In the genomic region with DNA sequence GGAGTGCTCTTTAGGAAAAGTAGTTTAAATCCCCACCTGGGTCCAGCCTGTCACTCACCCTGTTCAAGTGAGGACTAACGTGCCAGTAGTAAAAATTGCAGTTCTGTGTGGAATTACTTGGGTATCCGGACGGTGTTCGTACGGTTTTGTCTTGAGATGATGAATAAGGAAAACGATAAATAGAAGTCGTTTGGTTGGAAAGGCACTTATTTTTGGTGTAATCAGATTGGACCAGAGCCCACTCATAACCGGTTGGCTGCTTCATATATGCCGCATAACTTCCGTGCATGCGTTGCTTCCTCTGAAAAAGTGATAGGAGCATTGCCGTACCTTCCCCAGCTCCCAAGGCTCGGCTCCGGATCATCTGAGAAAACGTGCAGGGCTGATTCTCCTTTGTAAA, we compare ENCODE assay signal across 8 mouse cellular contexts. TPM values are rescaled to one million over a fixed set of nuclear protein-coding genes. Genes with fewer than 3 reads are reported as not detected.
DNase-seq lines count a peak whose midpoint lies in the region; ATAC-seq and TF ChIP-seq lines count a peak whose summit lies in the region.

No protein-coding gene starts in this region.

- peak; percentile 16; the same call in 1 of the 2 replicates for ATAC-seq in hindbrain, embryonic 16.5 days

- no peak for TF ChIP-seq CTCF in thymus, adult 2 months (IDR thresholded peaks at IDR 0.05; ENCODE audit: borderline replicate concordance, control insufficient read depth, extremely low read depth, insufficient read depth, low read length, poor library complexity)

- peak overlapping the region; percentile 24; the same call in 1 of the 2 replicates for H3K27ac ChIP-seq in thymus, adult 2 months (ENCODE audit: control insufficient read depth, insufficient read depth, low read length)
- peak overlapping the region; percentile 86; the same call in 1 of the 2 replicates for H3K27ac ChIP-seq in hindbrain, embryonic 16.5 days (ENCODE audit: low read depth, low read length)
- H3K27ac ChIP-seq in midbrain, embryonic 10.5 days (replicated peaks), result peak overlapping the region; percentile 97

- H3K4me1 ChIP-seq in thymus, adult 2 months (replicated peaks; ENCODE audit: control insufficient read depth, insufficient read depth, low read length), result peaks cover 12% of the 10 kb centered on the region
- peaks cover 19% of the 10 kb centered on the region for H3K4me1 ChIP-seq in hindbrain, embryonic 16.5 days (ENCODE audit: control insufficient read depth, insufficient read depth, low read depth, low read length)
- peaks cover 38% of the 10 kb centered on the region for H3K4me1 ChIP-seq in midbrain, embryonic 10.5 days

- peak overlapping the region; percentile 97 for H3K9ac ChIP-seq in hindbrain, embryonic 16.5 days (ENCODE audit: low read depth, low read length)

- H3K27me3 ChIP-seq in thymus, adult 2 months (ENCODE audit: control insufficient read depth, insufficient read depth, low read length), result no peaks in the 10 kb centered on the region
- no peaks in the 10 kb centered on the region for H3K27me3 ChIP-seq in hindbrain, embryonic 16.5 days (replicated peaks; ENCODE audit: control insufficient read depth, insufficient read depth, low read length)
- no peaks in the 10 kb centered on the region for H3K27me3 ChIP-seq in midbrain, embryonic 10.5 days (ENCODE audit: low read depth, poor library complexity, severe bottlenecking)

- H3K36me3 ChIP-seq in thymus, adult 2 months (ENCODE audit: control insufficient read depth, insufficient read depth, low read length), result no peaks in the 10 kb centered on the region; the same call in 1 of the 2 replicates
- no peaks in the 10 kb centered on the region for H3K36me3 ChIP-seq in hindbrain, embryonic 16.5 days (ENCODE audit: control insufficient read depth, insufficient read depth, low read length)
- peaks cover 35% of the 10 kb centered on the region for H3K36me3 ChIP-seq in midbrain, embryonic 10.5 days

- WGBS in thymus, adult 2 months, result 0% methylated on average over 15 of the region's 15 CpGs
- under 1% methylated on average over 15 of the region's 15 CpGs for WGBS in hindbrain, embryonic 16.5 days
- WGBS in midbrain, embryonic 10.5 days, result 2% methylated on average over 15 of the region's 15 CpGs

- H3K4me2 ChIP-seq in hindbrain, embryonic 16.5 days (ENCODE audit: low read length), result peak overlapping the region; percentile 93

- TF ChIP-seq POLR2A in thymus, adult 2 months (IDR thresholded peaks at IDR 0.05; ENCODE audit: control insufficient read depth, extremely low read depth, insufficient read depth, low read length, poor library complexity), result no peak

- DNase-seq in adrenal gland, postnatal 10 days, result peak; percentile 10
- no peak for DNase-seq in adrenal gland, postnatal 36 days
- peak; percentile 7 for DNase-seq in thymus, adult 2 months
- no peak for DNase-seq in thymus, postnatal 25 days
- no peak for DNase-seq in midbrain, embryonic 10.5 days (ENCODE audit: low spot score)
- no peak for DNase-seq in adrenal gland, adult (ENCODE audit: inconsistent age in 2 of 2, low spot score in 1 of 2)
- DNase-seq in layer of hippocampus, adult 18-20 months (ENCODE audit: low spot score in 2 of 2), result no peak

- H3K9me3 ChIP-seq in hindbrain, embryonic 16.5 days (ENCODE audit: control insufficient read depth, low read length), result no peaks in the 10 kb centered on the region
- H3K9me3 ChIP-seq in midbrain, embryonic 10.5 days (replicated peaks), result no peaks in the 10 kb centered on the region

- peak overlapping the region; percentile 82 for H3K4me3 ChIP-seq in thymus, adult 2 months (ENCODE audit: control insufficient read depth, insufficient read depth, low read length)
- H3K4me3 ChIP-seq in hindbrain, embryonic 16.5 days (ENCODE audit: low read length), result peak overlapping the region; percentile 98
- H3K4me3 ChIP-seq in midbrain, embryonic 10.5 days, result peak overlapping the region; percentile 94

RNA-seq across cellular contexts. Expression of gene Bora, which starts 0.8 kb away (rescaled TPM):
- total RNA-seq in adrenal gland, postnatal 10 days (2021), result 1 to 10 TPM; 6.1 to 9.6 TPM
- total RNA-seq in adrenal gland, postnatal 36 days (2021), result 1 to 10 TPM; 2.5 to 3.7 TPM
- polyA plus RNA-seq in thymus, adult 2 months (2012; rRNA removed), result 11.8 and 16.0 TPM in 2 replicates
- 14.4 and 15.3 TPM in 2 replicates for polyA plus RNA-seq in hindbrain, embryonic 16.5 days (2015; fragmentation: Nextera tagmentation; extraction: Ambion mirVana)
- polyA plus RNA-seq in midbrain, embryonic 10.5 days (2016; fragmentation: Nextera tagmentation; extraction: Ambion mirVana), result 82.8 and 87.7 TPM in 2 replicates
- total RNA-seq in layer of hippocampus, adult 18-20 months (2021), result 1 to 10 TPM; 1.5 to 1.6 TPM

RNA-seq across cellular contexts. Expression of gene Mzt1, which starts 0.8 kb away (rescaled TPM):
- 10 to 100 TPM; 30.3 to 30.7 TPM for total RNA-seq in adrenal gland, postnatal 10 days (2021)
- 10 to 100 TPM; 28.8 to 37.3 TPM for total RNA-seq in adrenal gland, postnatal 36 days (2021)
- polyA plus RNA-seq in thymus, adult 2 months (2012; rRNA removed), result 19.6 and 19.9 TPM in 2 replicates
- 88.4 and 92.7 TPM in 2 replicates for polyA plus RNA-seq in hindbrain, embryonic 16.5 days (2015; fragmentation: Nextera tagmentation; extraction: Ambion mirVana)
- polyA plus RNA-seq in midbrain, embryonic 10.5 days (2016; fragmentation: Nextera tagmentation; extraction: Ambion mirVana), result 107 and 108 TPM in 2 replicates
- total RNA-seq in layer of hippocampus, adult 18-20 months (2021), result 10 to 100 TPM; 66.3 to 67.4 TPM

RNA-seq across cellular contexts. Expression of gene Pibf1, which starts 52.4 kb away (rescaled TPM):
- total RNA-seq in adrenal gland, postnatal 10 days (2021), result 10 to 100 TPM in 1 of 2 experiments, 1 to 10 TPM in 1; 9.5 to 11.8 TPM
- 10 to 100 TPM in 1 of 2 experiments, 1 to 10 TPM in 1; 8.8 to 10.6 TPM for total RNA-seq in adrenal gland, postnatal 36 days (2021)
- 1.8 and 2.4 TPM in 2 replicates for polyA plus RNA-seq in thymus, adult 2 months (2012; rRNA removed)
- polyA plus RNA-seq in hindbrain, embryonic 16.5 days (2015; fragmentation: Nextera tagmentation; extraction: Ambion mirVana), result 16.3 and 17.0 TPM in 2 replicates
- polyA plus RNA-seq in midbrain, embryonic 10.5 days (2016; fragmentation: Nextera tagmentation; extraction: Ambion mirVana), result 19.9 and 22.6 TPM in 2 replicates
- 10 to 100 TPM; 13.1 to 14.6 TPM for total RNA-seq in layer of hippocampus, adult 18-20 months (2021)

RNA-seq across cellular contexts. Expression of gene Rpl36a-ps1, which starts 52.7 kb away (rescaled TPM):
- total RNA-seq in adrenal gland, postnatal 10 days (2021), result 1 to 10 TPM; 3.8 to 7.0 TPM
- 1 to 10 TPM; 3.9 to 5.6 TPM for total RNA-seq in adrenal gland, postnatal 36 days (2021)
- polyA plus RNA-seq in thymus, adult 2 months (2012; rRNA removed), result not detected in 2 replicates
- 0.81 and 1.1 TPM in 2 replicates for polyA plus RNA-seq in hindbrain, embryonic 16.5 days (2015; fragmentation: Nextera tagmentation; extraction: Ambion mirVana)
- polyA plus RNA-seq in midbrain, embryonic 10.5 days (2016; fragmentation: Nextera tagmentation; extraction: Ambion mirVana), result 0.44 TPM in 1 of 2 replicates, not detected in the other
- 1 to 10 TPM; 1.3 to 2.7 TPM for total RNA-seq in layer of hippocampus, adult 18-20 months (2021)

RNA-seq across cellular contexts. Expression of gene Dis3, which starts 52.8 kb away (rescaled TPM):
- total RNA-seq in adrenal gland, postnatal 10 days (2021), result 10 to 100 TPM; 21.2 to 28.5 TPM
- 10 to 100 TPM; 20.0 to 23.4 TPM for total RNA-seq in adrenal gland, postnatal 36 days (2021)
- 9.7 and 12.4 TPM in 2 replicates for polyA plus RNA-seq in thymus, adult 2 months (2012; rRNA removed)
- polyA plus RNA-seq in hindbrain, embryonic 16.5 days (2015; fragmentation: Nextera tagmentation; extraction: Ambion mirVana), result 19.8 and 21.2 TPM in 2 replicates
- polyA plus RNA-seq in midbrain, embryonic 10.5 days (2016; fragmentation: Nextera tagmentation; extraction: Ambion mirVana), result 37.1 and 37.8 TPM in 2 replicates
- total RNA-seq in layer of hippocampus, adult 18-20 months (2021), result 10 to 100 TPM; 14.6 to 20.8 TPM

Comparison
In these comparisons a context has a peak if more than half of its experiments do, and no peak if none do; other contexts are left out.
1. DNase-seq: peak in adrenal gland, postnatal 10 days (single experiment) and thymus, adult 2 months (single experiment); none in adrenal gland, postnatal 36 days (0 of 2), thymus, postnatal 25 days (single experiment), midbrain, embryonic 10.5 days (single experiment), adrenal gland, adult (0 of 2) and layer of hippocampus, adult 18-20 months (0 of 2).
2. H3K27ac ChIP-seq: peak in every context shown above with its lines; median percentile 97 in midbrain, embryonic 10.5 days; 86 in hindbrain, embryonic 16.5 days; 24 in thymus, adult 2 months.
3. Peak in every context shown above with its lines, with median percentiles within 50 percentile points of each other: H3K4me3 ChIP-seq.